Mouse (Mus musculus) liver, embryonic 13.5 days (tissue): ENCODE measurements at regions not wholly inside any gene's neighbourhood (a gene's known extent, or its start where the extent isn't known, plus 50 kb on each side); places are given as distances from the start of the nearest gene placed in this dataset.
A peak's percentile ranks its signal among the peaks of the same experiment; 100 is the strongest.

Source experiments
- ATAC-seq: fragments of 200-750 bp; cut with Nextera tagmentation; 2 replicates; pipeline ENCODE4 v1.8.0; 2017; ENCODE audit warnings: low read depth, mild to moderate bottlenecking, moderate number of reproducible peaks, moderate library complexity
- DNase-seq: peaks from one replicate; pipeline ENCODE4 v3.0.0; 2022
- H3K27ac ChIP-seq: fragments of 300-500 bp; sonication (generic); 2 replicates; pipeline ENCODE4 v1.5.1; 2015; ENCODE audit warnings: moderate library complexity, mild to moderate bottlenecking, inconsistent platforms
- H3K27me3 ChIP-seq: fragments of 300-500 bp; sonication (generic); 2 replicates; pipeline ENCODE4 v1.6.1; 2015; ENCODE audit warnings: mild to moderate bottlenecking, inconsistent platforms
- H3K36me3 ChIP-seq: fragments of 300-500 bp; sonication (generic); 2 replicates; pipeline ENCODE4 v1.6.1; 2015; ENCODE audit warnings: mild to moderate bottlenecking, inconsistent platforms
- H3K4me1 ChIP-seq: fragments of 300-500 bp; sonication (generic); replicated peaks from 2 replicates; pipeline ENCODE4 v1.6.1; 2015; ENCODE audit warnings: inconsistent platforms
- H3K4me2 ChIP-seq: fragments of 300-500 bp; sonication (generic); 2 replicates; pipeline ENCODE4 v1.6.1; 2015; ENCODE audit warnings: inconsistent platforms, mild to moderate bottlenecking, moderate library complexity
- H3K4me3 ChIP-seq: fragments of 300-500 bp; sonication (generic); replicated peaks from 2 replicates; pipeline ENCODE4 v1.5.1; 2015; ENCODE audit warnings: mild to moderate bottlenecking, inconsistent platforms
- H3K9ac ChIP-seq: fragments of 300-500 bp; sonication (generic); 2 replicates; pipeline ENCODE4 v1.6.1; 2015; ENCODE audit warnings: mild to moderate bottlenecking, inconsistent platforms
- H3K9me3 ChIP-seq: fragments of 300-500 bp; sonication (generic); replicated peaks from 2 replicates; pipeline ENCODE4 v1.6.1; 2016; ENCODE audit warnings: inconsistent platforms
- WGBS: fragments of 180-500 bp; shearing (Covaris S2); methylation state at CpG from one replicate; pipeline ENCODE4 v1.1.7; 2015; ENCODE audit not compliant: insufficient replicate concordance; 5-methylcytosine and 5-hydroxymethylcytosine counted together

DNA sequence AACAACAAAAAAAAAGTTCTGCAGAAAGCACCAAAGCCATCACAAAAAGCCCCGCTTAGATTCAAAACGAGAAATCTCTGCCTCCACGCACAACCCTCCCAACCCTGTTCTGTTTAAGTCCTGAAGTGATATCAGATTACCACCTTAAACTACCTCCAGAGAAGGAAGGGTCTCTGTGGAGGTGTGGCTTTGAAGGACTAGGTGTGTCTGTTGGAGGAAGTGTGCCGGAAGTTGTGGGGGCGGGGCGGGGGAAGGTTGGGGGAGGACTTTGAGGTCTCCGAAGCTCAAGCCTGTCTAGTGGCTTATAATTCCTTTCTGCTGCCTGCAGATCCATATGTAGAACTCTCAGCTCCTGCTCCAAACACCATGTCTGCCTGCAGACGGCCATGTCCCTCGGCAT, 173.6 kb downstream of the Mreg start:
- Histone ChIP-seq H3K4me1 (peaks cover 14% of the 10 kb centered on the region), H3K27me3 (no peaks in the 10 kb centered on the region), H3K4me2 (no peak overlapping the region), H3K9ac (no peak overlapping the region), H3K9me3 (no peaks in the 10 kb centered on the region), H3K4me3 (no peak overlapping the region), H3K27ac (no peak overlapping the region), H3K36me3 (no peaks in the 10 kb centered on the region)
- ATAC-seq = no peak
- no peak for DNase-seq
- 49% methylated on average over 9 of the region's 9 CpGs for WGBS

DNA sequence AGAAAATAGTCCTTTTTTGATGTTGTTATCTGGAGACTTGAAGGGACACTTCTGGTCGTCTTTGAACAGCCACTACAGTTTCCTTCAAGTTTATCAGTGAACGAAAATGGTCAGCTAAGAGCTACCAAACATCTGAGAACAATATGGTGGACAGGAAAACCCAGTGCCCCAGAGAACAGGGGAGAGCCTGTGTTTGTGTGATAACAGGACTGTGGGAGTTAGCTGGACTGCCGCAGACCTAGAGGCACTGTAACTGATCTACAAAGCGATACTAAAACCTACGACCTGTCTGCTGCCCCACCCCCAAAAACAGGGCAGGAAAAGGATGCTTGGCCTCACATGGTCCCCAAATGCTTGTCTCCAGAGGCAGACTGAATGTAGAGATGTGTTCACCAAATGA, 175.5 kb downstream of the Mreg start:
- no peak overlapping the region for H3K27ac ChIP-seq
- 19% methylated on average over 5 of the region's 5 CpGs for WGBS
- no peak overlapping the region for H3K9ac ChIP-seq
- no peaks in the 10 kb centered on the region for H3K9me3 ChIP-seq
- H3K27me3 ChIP-seq = no peaks in the 10 kb centered on the region
- no peak overlapping the region for H3K4me3 ChIP-seq
- H3K36me3 ChIP-seq = no peaks in the 10 kb centered on the region
- DNase-seq (peak; percentile 20), ATAC-seq (peak; percentile 92)
- H3K4me1 ChIP-seq = peaks cover 14% of the 10 kb centered on the region
- no peak overlapping the region for H3K4me2 ChIP-seq

DNA sequence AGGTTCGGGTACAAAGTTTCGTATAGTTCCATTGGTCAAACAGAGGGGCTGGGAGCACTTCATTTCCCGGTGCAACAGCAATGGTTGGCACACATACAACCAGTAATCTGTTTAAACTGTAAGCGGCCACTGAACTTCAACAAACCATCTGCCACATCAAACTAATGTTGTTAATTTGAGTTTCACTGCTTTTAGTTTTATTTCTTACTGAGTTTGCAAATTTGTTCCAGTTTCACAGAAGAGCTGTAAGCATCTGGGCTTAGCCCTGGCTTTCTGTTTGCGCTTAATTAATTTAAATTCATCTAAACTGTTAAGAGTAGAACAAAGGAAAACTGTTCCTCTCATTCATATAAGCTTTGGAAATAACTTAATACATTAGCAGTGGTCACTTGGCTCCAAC, 176.0 kb downstream of the Mreg start:
- 74% methylated on average over 5 of the region's 5 CpGs for WGBS
- H3K4me3 ChIP-seq = no peak overlapping the region
- H3K4me1 ChIP-seq = peaks cover 14% of the 10 kb centered on the region
- no peaks in the 10 kb centered on the region for H3K36me3 ChIP-seq
- H3K27me3 ChIP-seq = no peaks in the 10 kb centered on the region
- no peak overlapping the region for H3K27ac ChIP-seq
- no peak overlapping the region for H3K9ac ChIP-seq
- ATAC-seq = no peak
- H3K9me3 ChIP-seq = no peaks in the 10 kb centered on the region
- no peak overlapping the region for H3K4me2 ChIP-seq
- DNase-seq = no peak

GRCm38 (mm10) chr1:72033941-72034340, 178.2 kb downstream of the Mreg start:
- ATAC-seq (no peak), DNase-seq (no peak)
- no peak overlapping the region for H3K4me2 ChIP-seq
- H3K36me3 ChIP-seq = no peaks in the 10 kb centered on the region
- H3K27ac ChIP-seq = no peak overlapping the region
- H3K9me3 ChIP-seq = no peaks in the 10 kb centered on the region
- no peaks in the 10 kb centered on the region for H3K27me3 ChIP-seq
- 49% methylated on average over 2 of the region's 2 CpGs for WGBS
- no peak overlapping the region for H3K9ac ChIP-seq
- peaks cover 17% of the 10 kb centered on the region for H3K4me1 ChIP-seq
- H3K4me3 ChIP-seq = no peak overlapping the region

DNA sequence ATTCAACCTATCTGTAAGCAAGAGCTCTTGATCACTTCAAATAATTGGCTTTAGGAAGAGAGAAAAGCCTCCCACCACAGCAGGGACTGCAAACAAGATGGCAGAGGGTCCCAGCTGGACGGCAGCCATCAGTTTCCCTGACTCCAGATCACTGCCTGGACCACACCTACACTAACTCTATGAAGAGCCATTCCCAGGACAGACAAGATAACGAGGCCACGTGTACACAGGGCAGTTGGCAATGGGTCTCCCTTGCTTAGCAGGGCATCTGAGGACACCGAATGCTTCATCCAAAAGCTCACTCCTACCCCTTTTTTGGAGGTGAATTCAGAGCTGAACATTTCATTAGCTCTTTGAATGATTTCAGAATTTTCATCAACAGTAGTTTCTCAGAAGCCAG, 179.9 kb downstream of the Mreg start:
- ATAC-seq = no peak
- no peak overlapping the region for H3K9ac ChIP-seq
- WGBS = 49% methylated on average over 4 of the region's 4 CpGs

DNA sequence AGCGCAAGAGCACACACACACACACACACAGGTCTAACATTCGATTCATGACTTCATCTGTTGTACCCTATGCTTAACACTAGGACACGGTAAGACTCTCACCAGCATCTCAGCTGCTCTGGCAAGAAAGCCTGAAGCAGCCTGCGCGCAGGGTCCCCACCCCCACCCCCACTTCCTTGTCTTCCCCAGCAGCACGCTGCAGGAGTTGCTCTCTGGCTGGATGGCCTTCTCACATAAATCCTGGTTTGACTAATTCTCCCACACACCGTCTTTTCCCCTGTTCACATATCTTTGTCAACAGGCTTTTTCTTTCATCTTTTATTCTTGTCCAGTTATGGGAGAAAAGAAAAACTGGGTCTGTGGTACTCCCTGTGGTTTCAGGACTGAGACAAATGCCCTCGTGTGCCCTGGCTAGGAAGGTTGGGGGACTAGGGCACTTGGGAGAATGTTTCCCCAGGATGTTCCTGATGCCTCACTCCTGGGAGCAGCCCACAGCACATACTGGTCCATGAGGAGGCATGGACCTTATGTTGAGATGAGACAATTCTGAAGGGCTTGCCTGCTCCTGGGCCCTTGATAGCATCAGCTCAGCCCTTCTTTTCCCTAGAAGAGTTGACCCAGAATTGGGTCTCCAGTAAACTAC, 181.2 kb downstream of the Mreg start:
- Histone ChIP-seq H3K9me3 (no peaks in the 10 kb centered on the region), H3K36me3 (no peaks in the 10 kb centered on the region), H3K4me1 (peaks cover 6% of the 10 kb centered on the region), H3K4me2 (no peak overlapping the region), H3K27me3 (no peaks in the 10 kb centered on the region), H3K27ac (no peak overlapping the region), H3K4me3 (no peak overlapping the region), H3K9ac (no peak overlapping the region)
- no peak for DNase-seq
- ATAC-seq = no peak
- WGBS = 42% methylated on average over 8 of the region's 8 CpGs

More for the DNA sequence above, 179.9 kb downstream of the Mreg start:
- H3K36me3 ChIP-seq = no peaks in the 10 kb centered on the region
- H3K4me2 ChIP-seq = no peak overlapping the region
- H3K27me3 ChIP-seq = no peaks in the 10 kb centered on the region
- no peak overlapping the region for H3K27ac ChIP-seq
- no peaks in the 10 kb centered on the region for H3K9me3 ChIP-seq
- no peak for DNase-seq
- H3K4me1 ChIP-seq = peaks cover 17% of the 10 kb centered on the region
- no peak overlapping the region for H3K4me3 ChIP-seq

DNA sequence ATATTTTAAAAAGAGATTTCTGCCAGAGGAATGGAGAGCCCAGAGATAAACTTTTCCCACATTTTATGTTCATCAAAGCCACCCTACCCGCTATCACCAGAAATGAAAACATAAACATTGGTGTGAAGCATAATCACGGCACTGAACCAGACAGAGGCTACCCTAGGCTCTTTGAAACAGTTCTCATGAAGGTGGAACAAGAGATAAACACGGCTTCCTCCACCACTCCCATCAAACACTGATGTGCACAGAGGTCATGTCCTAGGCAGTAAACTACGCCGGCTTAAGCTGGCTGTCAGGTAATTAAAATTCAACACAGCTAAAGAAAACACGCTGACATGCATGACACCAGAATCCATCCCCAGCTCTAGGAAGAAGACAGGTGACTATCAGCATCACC, 182.5 kb downstream of the Mreg start:
- H3K27ac ChIP-seq = no peak overlapping the region
- H3K9ac ChIP-seq = no peak overlapping the region
- 42% methylated on average over 6 of the region's 6 CpGs for WGBS
- no peak overlapping the region for H3K4me3 ChIP-seq
- H3K36me3 ChIP-seq = no peaks in the 10 kb centered on the region
- no peak overlapping the region for H3K4me2 ChIP-seq
- H3K27me3 ChIP-seq = no peaks in the 10 kb centered on the region
- no peaks in the 10 kb centered on the region for H3K9me3 ChIP-seq
- ATAC-seq (no peak), DNase-seq (no peak)
- H3K4me1 ChIP-seq = 0 out of 2 replicates have a peak, but pooled peaks cover 3% of the 10 kb centered on the region

GRCm38 (mm10) chr1:72026861-72027260, 185.2 kb downstream of the Mreg start:
- H3K9me3 ChIP-seq = no peaks in the 10 kb centered on the region
- H3K27me3 ChIP-seq = no peaks in the 10 kb centered on the region
- ATAC-seq (no peak), DNase-seq (no peak)
- no peak overlapping the region for H3K9ac ChIP-seq
- no peak overlapping the region for H3K4me3 ChIP-seq
- H3K4me2 ChIP-seq = no peak overlapping the region
- H3K4me1 ChIP-seq = 0 out of 2 replicates have a peak, but pooled peaks cover 3% of the 10 kb centered on the region
- WGBS = 81% methylated on average over 4 of the region's 4 CpGs
- no peak overlapping the region for H3K27ac ChIP-seq
- no peaks in the 10 kb centered on the region for H3K36me3 ChIP-seq

- no peak for DNase-seq
- Histone ChIP-seq H3K27ac (no peak overlapping the region), H3K4me3 (no peak overlapping the region), H3K36me3 (no peaks in the 10 kb centered on the region), H3K27me3 (no peaks in the 10 kb centered on the region), H3K4me2 (no peak overlapping the region), H3K4me1 (no peaks in the 10 kb centered on the region), H3K9me3 (no peaks in the 10 kb centered on the region), H3K9ac (no peak overlapping the region)
- WGBS = 71% methylated on average over 3 of the region's 3 CpGs
- ATAC-seq = no peak
Measured at GRCm38 (mm10) chr1:72022631-72023030, 189.5 kb downstream of the Mreg start.

GRCm38 (mm10) chr1:72018479-72019222, 193.5 kb downstream of the Mreg start:
- Histone ChIP-seq H3K4me3 (no peak overlapping the region), H3K36me3 (no peaks in the 10 kb centered on the region), H3K27me3 (no peaks in the 10 kb centered on the region), H3K9ac (no peak overlapping the region), H3K4me2 (no peak overlapping the region), H3K27ac (no peak overlapping the region), H3K4me1 (peaks cover 4% of the 10 kb centered on the region; the same call in 1 of the 2 replicates), H3K9me3 (no peaks in the 10 kb centered on the region)
- 40% methylated on average over 4 of the region's 4 CpGs for WGBS
- no peak for ATAC-seq
- no peak for DNase-seq

GRCm38 (mm10) chr1:72017814-72018478, 194.2 kb downstream of the Mreg start:
- no peaks in the 10 kb centered on the region for H3K27me3 ChIP-seq
- H3K27ac ChIP-seq = no peak overlapping the region
- no peak overlapping the region for H3K9ac ChIP-seq
- DNase-seq = no peak
- 44% methylated on average over 1 of the region's 1 CpGs for WGBS
- no peak for ATAC-seq
- no peak overlapping the region for H3K4me3 ChIP-seq
- H3K4me1 ChIP-seq = peaks cover 10% of the 10 kb centered on the region; the same call in 1 of the 2 replicates
- H3K4me2 ChIP-seq = no peak overlapping the region
- H3K36me3 ChIP-seq = no peaks in the 10 kb centered on the region
- H3K9me3 ChIP-seq = no peaks in the 10 kb centered on the region
